Mouse (Mus musculus): ENCODE measurements around the gene Stfa3. TPM values are rescaled to one million over a fixed set of nuclear protein-coding genes. Genes with fewer than 3 reads are reported as not detected.

The Stfa3 gene
- polyA plus RNA-seq (2015; fragmentation: Nextera tagmentation; extraction: Ambion mirVana), result 0.42 and 1.4 TPM in 2 replicates

- no peak within 1 kb of the TSS for H3K9ac ChIP-seq
- no peak within 1 kb of the TSS for H3K4me3 ChIP-seq
- no peaks in the 10 kb centered on the region for H3K4me1 ChIP-seq
- no peak for ATAC-seq (ENCODE audit: borderline replicate concordance, extremely low read depth, low FRiP score, low TSS enrichment)
- no peaks in the 10 kb centered on the region for H3K27me3 ChIP-seq
- no peaks in the 10 kb centered on the region for H3K36me3 ChIP-seq
- H3K9me3 ChIP-seq, result no peaks in the 10 kb centered on the region
- 65% methylated on average over 4 of the region's 4 CpGs for WGBS
- H3K4me2 ChIP-seq, result no peak within 1 kb of the TSS
- H3K27ac ChIP-seq, result no peak within 1 kb of the TSS
These were observed at the start of gene Stfa3 for GRCm38 (mm10) chr16:36455342-36455802. Gene Stfa3, minus strand, starts transcription at chr16:36455392.

GRCm38 (mm10) chr16:36502286-36502685 lies 47.1 kb upstream of the Stfa3 start:
- no peak for ATAC-seq (ENCODE audit: borderline replicate concordance, extremely low read depth, low FRiP score, low TSS enrichment)
- no peaks in the 10 kb centered on the region for H3K36me3 ChIP-seq

GRCm38 (mm10) chr16:36492420-36492819 lies 37.2 kb upstream of the Stfa3 start:
- H3K27ac ChIP-seq, result no peak overlapping the region
- H3K4me1 ChIP-seq, result no peaks in the 10 kb centered on the region
- H3K4me3 ChIP-seq, result no peak overlapping the region
- H3K4me2 ChIP-seq, result no peak overlapping the region
- no peak overlapping the region for H3K9ac ChIP-seq
- no peaks in the 10 kb centered on the region for H3K27me3 ChIP-seq
- no peaks in the 10 kb centered on the region for H3K36me3 ChIP-seq
- WGBS, result 53% methylated on average over 1 of the region's 1 CpGs
- no peaks in the 10 kb centered on the region for H3K9me3 ChIP-seq
- ATAC-seq (ENCODE audit: borderline replicate concordance, extremely low read depth, low FRiP score, low TSS enrichment), result no peak

More at GRCm38 (mm10) chr16:36502286-36502685, 47.1 kb upstream of the Stfa3 start:
- no peak overlapping the region for H3K4me2 ChIP-seq
- H3K9me3 ChIP-seq, result no peaks in the 10 kb centered on the region
- no peak overlapping the region for H3K9ac ChIP-seq
- no peak overlapping the region for H3K4me3 ChIP-seq
- no peak overlapping the region for H3K27ac ChIP-seq
- WGBS, result 47% methylated on average over 2 of the region's 2 CpGs
- H3K27me3 ChIP-seq, result no peaks in the 10 kb centered on the region
- H3K4me1 ChIP-seq, result no peaks in the 10 kb centered on the region

GRCm38 (mm10) chr16:36476866-36477265 lies 21.7 kb upstream of the Stfa3 start:
- H3K9me3 ChIP-seq, result no peaks in the 10 kb centered on the region
- no peak overlapping the region for H3K9ac ChIP-seq
- no peak overlapping the region for H3K4me2 ChIP-seq
- H3K36me3 ChIP-seq, result no peaks in the 10 kb centered on the region
- no peak overlapping the region for H3K27ac ChIP-seq
- no peaks in the 10 kb centered on the region for H3K4me1 ChIP-seq
- H3K27me3 ChIP-seq, result no peaks in the 10 kb centered on the region
- WGBS, result 64% methylated on average over 9 of the region's 9 CpGs
- no peak overlapping the region for H3K4me3 ChIP-seq
- ATAC-seq (ENCODE audit: borderline replicate concordance, extremely low read depth, low FRiP score, low TSS enrichment), result no peak

GRCm38 (mm10) chr16:36475530-36475929 lies 20.3 kb upstream of the Stfa3 start:
- Histone ChIP-seq H3K9me3 (no peaks in the 10 kb centered on the region), H3K4me1 (no peaks in the 10 kb centered on the region), H3K4me3 (no peak overlapping the region), H3K9ac (no peak overlapping the region), H3K4me2 (no peak overlapping the region), H3K27ac (no peak overlapping the region), H3K27me3 (no peaks in the 10 kb centered on the region), H3K36me3 (no peaks in the 10 kb centered on the region)
- ATAC-seq (ENCODE audit: borderline replicate concordance, extremely low read depth, low FRiP score, low TSS enrichment), result no peak
- WGBS, result 76% methylated on average over 3 of the region's 3 CpGs

- ATAC-seq (ENCODE audit: borderline replicate concordance, extremely low read depth, low FRiP score, low TSS enrichment), result no peak
- no peaks in the 10 kb centered on the region for H3K27me3 ChIP-seq
- no peaks in the 10 kb centered on the region for H3K4me1 ChIP-seq
- H3K4me3 ChIP-seq, result no peak overlapping the region
- WGBS, result 71% methylated on average over 2 of the region's 2 CpGs
- no peak overlapping the region for H3K9ac ChIP-seq
- no peak overlapping the region for H3K4me2 ChIP-seq
- no peak overlapping the region for H3K27ac ChIP-seq
- no peaks in the 10 kb centered on the region for H3K36me3 ChIP-seq
- no peaks in the 10 kb centered on the region for H3K9me3 ChIP-seq
These were observed 19.7 kb upstream of the Stfa3 start for GRCm38 (mm10) chr16:36474849-36475248.

GRCm38 (mm10) chr16:36473217-36474216 lies 18.3 kb upstream of the Stfa3 start:
- Histone ChIP-seq H3K4me1 (no peaks in the 10 kb centered on the region), H3K4me3 (no peak overlapping the region), H3K27me3 (no peaks in the 10 kb centered on the region), H3K36me3 (no peaks in the 10 kb centered on the region), H3K9ac (no peak overlapping the region), H3K27ac (no peak overlapping the region), H3K9me3 (no peaks in the 10 kb centered on the region), H3K4me2 (no peak overlapping the region)
- WGBS, result 44% methylated on average over 17 of the region's 17 CpGs
- peak; percentile 49 for ATAC-seq (ENCODE audit: borderline replicate concordance, extremely low read depth, low FRiP score, low TSS enrichment)

- no peaks in the 10 kb centered on the region for H3K4me1 ChIP-seq
- ATAC-seq (ENCODE audit: borderline replicate concordance, extremely low read depth, low FRiP score, low TSS enrichment), result no peak
- no peak overlapping the region for H3K27ac ChIP-seq
- 56% methylated on average over 13 of the region's 13 CpGs for WGBS
- no peak overlapping the region for H3K4me2 ChIP-seq
- no peaks in the 10 kb centered on the region for H3K9me3 ChIP-seq
- no peak overlapping the region for H3K9ac ChIP-seq
- no peaks in the 10 kb centered on the region for H3K27me3 ChIP-seq
- H3K36me3 ChIP-seq, result no peaks in the 10 kb centered on the region
- H3K4me3 ChIP-seq, result no peak overlapping the region
These were observed 16.0 kb upstream of the Stfa3 start for GRCm38 (mm10) chr16:36471066-36471633.

- ATAC-seq (ENCODE audit: borderline replicate concordance, extremely low read depth, low FRiP score, low TSS enrichment), result no peak
- 3% methylated on average over 2 of the region's 2 CpGs for WGBS
These were observed 14.8 kb upstream of the Stfa3 start for GRCm38 (mm10) chr16:36469955-36470478.

GRCm38 (mm10) chr16:36469367-36469766 lies 14.2 kb upstream of the Stfa3 start:
- Histone ChIP-seq H3K9me3 (no peaks in the 10 kb centered on the region), H3K27me3 (no peaks in the 10 kb centered on the region), H3K4me1 (no peaks in the 10 kb centered on the region), H3K9ac (no peak overlapping the region), H3K36me3 (no peaks in the 10 kb centered on the region), H3K4me3 (no peak overlapping the region), H3K27ac (no peak overlapping the region), H3K4me2 (no peak overlapping the region)
- WGBS, result 71% methylated on average over 9 of the region's 9 CpGs
- no peak for ATAC-seq (ENCODE audit: borderline replicate concordance, extremely low read depth, low FRiP score, low TSS enrichment)

More at GRCm38 (mm10) chr16:36469955-36470478, 14.8 kb upstream of the Stfa3 start:
- H3K27ac ChIP-seq, result no peak overlapping the region
- no peaks in the 10 kb centered on the region for H3K9me3 ChIP-seq
- no peak overlapping the region for H3K4me3 ChIP-seq
- H3K4me2 ChIP-seq, result no peak overlapping the region
- H3K27me3 ChIP-seq, result no peaks in the 10 kb centered on the region
- H3K36me3 ChIP-seq, result no peaks in the 10 kb centered on the region
- no peaks in the 10 kb centered on the region for H3K4me1 ChIP-seq
- no peak overlapping the region for H3K9ac ChIP-seq

- no peaks in the 10 kb centered on the region for H3K9me3 ChIP-seq
- no peak overlapping the region for H3K4me3 ChIP-seq
- H3K4me1 ChIP-seq, result no peaks in the 10 kb centered on the region
- ATAC-seq (ENCODE audit: borderline replicate concordance, extremely low read depth, low FRiP score, low TSS enrichment), result no peak
- H3K9ac ChIP-seq, result no peak overlapping the region
- H3K36me3 ChIP-seq, result no peaks in the 10 kb centered on the region
- H3K27me3 ChIP-seq, result no peaks in the 10 kb centered on the region
- H3K27ac ChIP-seq, result no peak overlapping the region
- 62% methylated on average over 4 of the region's 4 CpGs for WGBS
- H3K4me2 ChIP-seq, result no peak overlapping the region
These were observed 13.7 kb upstream of the Stfa3 start for GRCm38 (mm10) chr16:36468862-36469261.

GRCm38 (mm10) chr16:36467936-36468335 lies 12.7 kb upstream of the Stfa3 start:
- Histone ChIP-seq H3K4me3 (no peak overlapping the region), H3K9me3 (no peaks in the 10 kb centered on the region), H3K27me3 (no peaks in the 10 kb centered on the region), H3K4me2 (no peak overlapping the region), H3K27ac (no peak overlapping the region), H3K4me1 (no peaks in the 10 kb centered on the region), H3K9ac (no peak overlapping the region), H3K36me3 (no peaks in the 10 kb centered on the region)
- 64% methylated on average over 2 of the region's 2 CpGs for WGBS
- no peak for ATAC-seq (ENCODE audit: borderline replicate concordance, extremely low read depth, low FRiP score, low TSS enrichment)
